Mouse (Mus musculus) testis, adult 2 months (tissue): ENCODE measurements around the gene Gm17490. TPM values are rescaled to one million over a fixed set of nuclear protein-coding genes. Genes with fewer than 3 reads are reported as not detected.

Experiments
- H3K27ac ChIP-seq: fragments of 200-500 bp; 2 replicates; pipeline ENCODE4 v1.5.1; 2012; ENCODE audit warnings: low read depth, low read length; ENCODE audit not compliant: control insufficient read depth, insufficient read depth
- H3K27me3 ChIP-seq: fragments of 200-500 bp; 2 replicates; pipeline ENCODE4 v1.6.1; 2012; ENCODE audit warnings: mild to moderate bottlenecking, low read length, moderate library complexity; ENCODE audit not compliant: control insufficient read depth, insufficient read depth
- H3K36me3 ChIP-seq: fragments of 200-500 bp; 2 replicates; pipeline ENCODE4 v1.6.1; 2012; ENCODE audit warnings: mild to moderate bottlenecking, low read length; ENCODE audit not compliant: control insufficient read depth, insufficient read depth
- H3K4me1 ChIP-seq: fragments of 200-500 bp; 2 replicates; pipeline ENCODE4 v1.6.1; 2012; ENCODE audit warnings: low read length; ENCODE audit not compliant: control insufficient read depth, insufficient read depth
- H3K4me3 ChIP-seq: fragments of 200-500 bp; 2 replicates; pipeline ENCODE4 v1.5.1; 2012; ENCODE audit warnings: low read depth, mild to moderate bottlenecking, low read length, moderate library complexity, mixed read lengths; ENCODE audit not compliant: control insufficient read depth
- CTCF ChIP-seq: fragments of 200-500 bp; IDR thresholded peaks from 2 replicates; pipeline ENCODE4 v1.5.1; 2012; ENCODE audit warnings: low read depth, mild to moderate bottlenecking, inconsistent platforms, low read length, moderate library complexity; ENCODE audit not compliant: control insufficient read depth, insufficient read depth, insufficient replicate concordance
- POLR2A ChIP-seq: fragments of 200-500 bp; IDR thresholded peaks from 2 replicates; pipeline ENCODE4 v1.6.1; 2012; ENCODE audit warnings: low read depth, mild to moderate bottlenecking, inconsistent platforms, low read length, moderate library complexity; ENCODE audit not compliant: control insufficient read depth
- polyA plus RNA-seq: library from polyadenylated mRNA; depleted of rRNA; stranded (reverse); fragments of >200 nt; gene quantifications from 2 replicates; pipeline ENCODE4 v1.2.3, GENCODE M21; 2012; rRNA removed

Gm17490 gene
- not detected in 2 replicates for polyA plus RNA-seq

- H3K4me3 ChIP-seq: no peak within 1 kb of the TSS
- H3K4me1 ChIP-seq: no peaks in the 10 kb centered on the region
- no peaks in the 10 kb centered on the region for H3K27me3 ChIP-seq
- H3K36me3 ChIP-seq: no peaks in the 10 kb centered on the region
- H3K27ac ChIP-seq: no peak within 1 kb of the TSS
- TF ChIP-seq POLR2A: no peak
- TF ChIP-seq CTCF: no peak
Measured at GRCm38 (mm10) chr2:11625890-11626289, at the start of gene Gm17490. Gm17490 (minus strand) TSS chr2:11626264.

- TF ChIP-seq POLR2A (no peak), CTCF (peak; percentile 42; the same call in 1 of the 2 replicates)
- Histone ChIP-seq H3K27me3 (no peaks in the 10 kb centered on the region), H3K36me3 (no peaks in the 10 kb centered on the region), H3K4me1 (no peaks in the 10 kb centered on the region), H3K4me3 (no peak overlapping the region), H3K27ac (no peak overlapping the region)
Measured at GRCm38 (mm10) chr2:11672144-11672543, 46.1 kb upstream of the Gm17490 start.

- TF ChIP-seq CTCF: no peak
- TF ChIP-seq POLR2A: no peak
- H3K36me3 ChIP-seq: no peaks in the 10 kb centered on the region
- no peak overlapping the region for H3K4me3 ChIP-seq
- H3K27me3 ChIP-seq: no peaks in the 10 kb centered on the region
- H3K27ac ChIP-seq: no peak overlapping the region
- no peaks in the 10 kb centered on the region; the same call in 1 of the 2 replicates for H3K4me1 ChIP-seq
Measured at GRCm38 (mm10) chr2:11665326-11665725, 39.3 kb upstream of the Gm17490 start.

- no peaks in the 10 kb centered on the region; the same call in 1 of the 2 replicates for H3K4me1 ChIP-seq
- no peaks in the 10 kb centered on the region for H3K36me3 ChIP-seq
- no peaks in the 10 kb centered on the region for H3K27me3 ChIP-seq
- H3K27ac ChIP-seq: no peak overlapping the region
- TF ChIP-seq POLR2A (no peak), CTCF (no peak)
- no peak overlapping the region for H3K4me3 ChIP-seq
Measured at GRCm38 (mm10) chr2:11664806-11665205, 38.7 kb upstream of the Gm17490 start.

- H3K4me3 ChIP-seq: peak overlapping the region; percentile 28; the same call in 1 of the 2 replicates
- H3K4me1 ChIP-seq: no peaks in the 10 kb centered on the region; the same call in 1 of the 2 replicates
- TF ChIP-seq CTCF: no peak
- TF ChIP-seq POLR2A: no peak
- no peak overlapping the region for H3K27ac ChIP-seq
- no peaks in the 10 kb centered on the region for H3K36me3 ChIP-seq
- H3K27me3 ChIP-seq: no peaks in the 10 kb centered on the region
Measured at GRCm38 (mm10) chr2:11664367-11664766, 38.3 kb upstream of the Gm17490 start.

GRCm38 (mm10) chr2:11663961-11664360 lies 37.9 kb upstream of the Gm17490 start:
- H3K36me3 ChIP-seq: no peaks in the 10 kb centered on the region
- H3K4me1 ChIP-seq: no peaks in the 10 kb centered on the region; the same call in 1 of the 2 replicates
- H3K27ac ChIP-seq: no peak overlapping the region
- TF ChIP-seq CTCF (peak; percentile 72; the same call in 1 of the 2 replicates), POLR2A (no peak)
- H3K4me3 ChIP-seq: peak overlapping the region; percentile 66
- no peaks in the 10 kb centered on the region for H3K27me3 ChIP-seq

GRCm38 (mm10) chr2:11662907-11663230 lies 36.8 kb upstream of the Gm17490 start:
- Histone ChIP-seq H3K36me3 (no peaks in the 10 kb centered on the region), H3K4me1 (no peaks in the 10 kb centered on the region; the same call in 1 of the 2 replicates), H3K27ac (no peak overlapping the region), H3K27me3 (no peaks in the 10 kb centered on the region), H3K4me3 (no peak overlapping the region)
- TF ChIP-seq CTCF (no peak), POLR2A (no peak)
